Mouse (Mus musculus): Measurements from ENCODE around the gene Stxbp3.

GRCm38 (mm10) chr3:108830493-108830892, 9.8 kb downstream of the Stxbp3 start:
- no peak for TF ChIP-seq POLR2A (IDR thresholded peaks at IDR 0.05; ENCODE audit: borderline replicate concordance, insufficient read depth, low read length)
- no peak for TF ChIP-seq CTCF (IDR thresholded peaks at IDR 0.05; ENCODE audit: borderline replicate concordance, insufficient read depth, low read depth, low read length)
